Mouse (Mus musculus) ES-Bruce4 (cell line): Measurements from ENCODE around the gene Nckipsd.

Experiments used
- CTCF ChIP-seq: IDR thresholded peaks from one replicate; pipeline ENCODE4 v1.8.1; 2011; ENCODE audit warnings: low read depth, low read length
- EP300 ChIP-seq: IDR thresholded peaks from 2 replicates; pipeline ENCODE4 v1.6.1; 2011; ENCODE audit warnings: low read depth, low read length; ENCODE audit not compliant: insufficient read depth
- POLR2A ChIP-seq: IDR thresholded peaks from one replicate; pipeline ENCODE4 v1.8.1; 2011; ENCODE audit warnings: low read length; ENCODE audit not compliant: insufficient read depth

DNA sequence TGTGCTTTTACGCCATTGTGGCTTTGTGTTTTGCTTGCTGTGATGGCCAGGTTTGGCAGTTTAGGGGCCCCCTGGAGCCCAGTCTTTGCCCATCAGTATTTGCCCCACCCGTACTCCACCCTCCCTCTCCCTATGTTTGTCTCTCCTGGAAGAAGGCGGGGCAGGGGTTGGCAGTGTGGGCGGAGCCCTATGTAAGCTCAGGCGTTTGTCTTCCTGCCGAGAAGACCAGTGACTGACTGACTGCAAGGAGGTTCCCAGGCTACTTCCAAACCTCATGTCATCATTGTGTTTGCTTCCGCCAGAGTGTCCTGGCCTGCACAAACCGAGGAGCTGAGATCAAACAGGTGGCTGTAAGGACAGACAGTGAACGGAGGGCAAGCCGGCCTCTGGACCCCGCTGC lies 12.4 kb upstream of the Nckipsd start:
- no peak for TF ChIP-seq POLR2A
- no peak for TF ChIP-seq CTCF
- TF ChIP-seq EP300 = no peak
